Mouse (Mus musculus) embryo, embryonic 10 days (tissue): ENCODE measurements around the gene Slc10a3.
"Not testable (repeated sequence)": the region's sequence is repeated elsewhere in the genome, so short reads cannot be mapped to it uniquely, and the experiment has no call there.

ENCODE experiments used
- DNase-seq: peaks from one replicate; pipeline ENCODE4 v3.0.0-alpha.2; 2015; ENCODE audit warnings: low spot score

Slc10a3 gene

GRCm38 (mm10) chrX:74372888-74373549 lies at the start of gene Slc10a3, which contains the start of gene Ubl4a:
Gene Slc10a3 (minus strand): TSS chrX:74373349.
Gene Ubl4a (minus strand): TSS chrX:74373218.
- DNase-seq = peak; percentile 92

GRCm38 (mm10) chrX:74413377-74413776 lies 40.2 kb upstream of the Slc10a3 start:
- peak; percentile 68 for DNase-seq

- DNase-seq = no peak
Measured at GRCm38 (mm10) chrX:74408340-74408739, 35.2 kb upstream of the Slc10a3 start.

GRCm38 (mm10) chrX:74400136-74400535 lies 27.0 kb upstream of the Slc10a3 start:
- DNase-seq = no peak

- DNase-seq = peak; percentile 90
Measured at GRCm38 (mm10) chrX:74392535-74393443, 19.6 kb upstream of the Slc10a3 start, which contains the start of the genes Fam3a and Ikbkg. Gene Fam3a (minus strand): TSS chrX:74393272. Gene Ikbkg (plus strand): TSS chrX:74393290.

- DNase-seq = no peak
Measured at GRCm38 (mm10) chrX:74388153-74388552, 15.0 kb upstream of the Slc10a3 start.

- DNase-seq = no peak
Measured at GRCm38 (mm10) chrX:74384451-74384850, 11.3 kb upstream of the Slc10a3 start.

- peak; percentile 74 for DNase-seq
Measured at GRCm38 (mm10) chrX:74368209-74368909, 4.8 kb downstream of the Slc10a3 start.

GRCm38 (mm10) chrX:74367512-74367911 lies 5.6 kb downstream of the Slc10a3 start:
- DNase-seq = no peak

- DNase-seq = no peak
Measured at GRCm38 (mm10) chrX:74359171-74359570, 14.0 kb downstream of the Slc10a3 start.

- DNase-seq = not testable (repeated sequence)
Measured at GRCm38 (mm10) chrX:74357069-74357468, 16.1 kb downstream of the Slc10a3 start.

GRCm38 (mm10) chrX:74353467-74353770 lies 19.7 kb downstream of the Slc10a3 start, which contains the start of gene Lage3:
Gene Lage3 (minus strand): TSS chrX:74353618.
- peak; percentile 84 for DNase-seq

- DNase-seq = no peak
Measured at GRCm38 (mm10) chrX:74352645-74353466, 20.3 kb downstream of the Slc10a3 start.

GRCm38 (mm10) chrX:74330166-74330930 lies 42.8 kb downstream of the Slc10a3 start:
- DNase-seq = no peak

- no peak for DNase-seq
Measured at GRCm38 (mm10) chrX:74329215-74329671, 43.9 kb downstream of the Slc10a3 start.

GRCm38 (mm10) chrX:74328725-74329161 lies 44.4 kb downstream of the Slc10a3 start, which contains the start of gene Plxna3:
Gene Plxna3 (plus strand): TSS chrX:74329066.
- DNase-seq = peak; percentile 65
